Mouse (Mus musculus) kidney, postnatal 25 days (tissue): ENCODE measurements around the gene Tpr.

Experiments
- DNase-seq, 2 experiments: peaks; one replicate each; pipeline ENCODE4 v3.0.0; 2021; ENCODE audit warnings: mixed read lengths in 2 of 2

Tpr gene

DNA sequence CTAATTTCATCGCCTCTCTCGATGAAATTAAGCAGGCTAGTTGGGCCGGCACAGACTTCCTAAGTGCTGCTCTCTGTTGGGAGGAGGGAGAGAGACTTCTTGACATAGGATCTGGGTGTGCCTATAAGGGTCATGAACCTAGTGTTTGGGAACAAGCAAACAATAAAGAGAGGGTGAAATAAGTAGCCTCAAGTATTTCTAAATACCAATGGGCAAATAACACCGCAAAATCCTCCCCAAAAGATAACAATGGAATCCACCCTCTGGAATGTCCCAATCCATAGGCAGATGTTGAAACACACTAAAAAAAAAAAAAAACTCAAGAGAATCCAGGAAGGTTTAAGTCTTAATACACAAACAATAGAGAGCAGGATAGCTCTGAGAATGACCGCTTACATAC lies 70.4 kb downstream of the Tpr start:
- no peak for DNase-seq

DNA sequence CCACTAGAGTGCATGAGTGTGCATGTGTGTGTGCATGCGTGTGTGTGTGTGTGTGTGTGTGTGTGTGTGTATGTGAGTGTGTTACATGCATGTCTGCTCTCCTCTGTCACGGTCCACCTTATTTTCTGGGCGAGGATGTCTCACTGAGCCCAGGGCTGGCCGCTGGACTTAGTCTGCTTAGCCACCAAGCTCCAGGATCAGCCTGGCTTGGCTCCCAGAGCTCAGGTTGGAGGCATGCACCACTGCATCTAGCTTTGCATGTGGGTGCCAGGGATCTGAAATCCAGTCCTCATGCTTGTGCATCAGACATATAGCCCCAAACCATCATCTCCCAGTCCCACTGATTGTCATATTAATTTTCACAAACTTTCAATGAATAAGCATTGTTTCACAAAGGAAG lies 71.1 kb downstream of the Tpr start:
- DNase-seq: no peak

DNA sequence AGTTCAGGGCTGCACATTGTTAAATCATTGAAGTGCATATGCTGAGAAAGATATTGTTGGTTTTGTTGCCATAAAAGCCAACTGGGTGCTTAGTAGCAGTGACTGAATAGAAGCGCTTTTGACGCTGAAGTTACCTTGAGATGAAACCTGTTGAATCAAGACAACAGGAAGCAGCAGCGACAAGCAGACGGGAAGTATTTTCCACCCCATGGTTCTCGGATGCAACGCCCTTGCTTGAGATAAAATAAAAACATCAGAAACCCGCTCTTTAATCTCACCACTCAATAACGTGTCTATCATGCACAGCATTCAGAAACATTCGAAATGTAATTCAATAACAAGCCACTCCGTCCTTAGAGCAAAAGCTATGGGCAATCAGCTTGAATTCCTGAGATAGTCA lies 72.7 kb downstream of the Tpr start:
- no peak for DNase-seq

GRCm38 (mm10) chr1:150466132-150466531 lies 73.5 kb downstream of the Tpr start, which contains the start of gene Prg4:
Gene Prg4 (minus strand): TSS chr1:150466165.
- DNase-seq: no peak

DNA sequence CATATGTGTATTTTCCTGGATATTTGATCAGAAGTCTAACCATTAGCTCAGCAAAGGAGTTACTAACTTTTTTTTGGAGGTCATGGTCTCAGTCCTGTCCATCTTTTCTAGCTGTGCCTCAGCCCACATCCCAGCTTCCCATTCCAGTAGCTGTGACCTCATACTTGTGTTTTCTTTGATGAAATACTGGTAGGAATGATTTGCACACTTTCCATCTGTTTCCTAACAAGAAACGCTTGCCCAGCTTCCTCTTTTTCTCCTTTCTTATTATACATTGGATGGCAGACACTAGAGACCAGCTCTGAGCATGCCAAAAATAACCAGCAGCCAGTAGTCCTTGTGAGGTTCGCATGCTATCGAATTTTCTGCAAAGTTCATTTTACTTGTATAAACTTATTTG lies 77.4 kb downstream of the Tpr start:
- DNase-seq: no peak

- DNase-seq: no peak
Observed at GRCm38 (mm10) chr1:150472525-150472924, 79.9 kb downstream of the Tpr start.

DNA sequence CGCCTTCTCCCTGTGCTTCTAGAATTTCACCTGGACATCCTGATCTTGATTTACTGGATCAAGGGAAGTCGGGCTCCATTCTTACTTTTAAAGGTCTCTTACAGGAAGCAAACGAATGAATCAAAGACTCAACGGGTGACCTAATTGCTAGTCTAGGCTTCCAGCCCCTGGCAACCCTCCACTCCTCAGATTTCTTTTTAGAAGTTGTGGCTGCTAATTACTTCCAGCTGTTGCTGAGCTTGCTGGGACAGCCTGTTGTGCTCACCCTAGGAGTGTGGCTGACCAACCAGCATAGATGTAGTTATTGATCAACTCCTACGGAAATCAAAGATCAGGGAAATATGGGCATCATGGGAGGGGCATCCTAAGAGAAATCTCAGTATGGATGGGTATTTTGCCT lies 88.0 kb downstream of the Tpr start:
- peak in 1 of 2 experiments; percentile 17 for DNase-seq

- no peak for DNase-seq
Observed at GRCm38 (mm10) chr1:150489148-150489547, 96.5 kb downstream of the Tpr start.

GRCm38 (mm10) chr1:150496626-150497302 lies 104.1 kb downstream of the Tpr start:
- no peak for DNase-seq

DNA sequence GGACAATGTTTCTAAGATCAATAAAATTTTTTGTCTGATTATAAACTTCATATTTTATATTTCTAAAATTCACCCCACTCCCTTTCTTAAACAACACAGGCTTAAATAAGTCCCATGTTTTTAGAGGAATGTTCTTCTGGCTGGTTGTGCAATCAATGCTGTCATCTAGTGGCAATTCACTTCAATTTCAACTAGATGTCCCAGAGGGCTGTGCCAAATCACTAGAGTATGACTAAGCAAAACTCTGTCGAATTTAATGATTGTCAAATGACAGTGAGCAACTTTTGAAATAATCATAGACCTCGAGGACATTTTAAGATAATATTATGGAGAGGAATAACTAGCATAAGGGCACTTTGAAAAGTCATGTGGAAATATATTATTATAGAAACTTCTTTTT lies 105.1 kb downstream of the Tpr start:
- DNase-seq: peak in 1 of 2 experiments; percentile 36

GRCm38 (mm10) chr1:150498177-150498576 lies 105.5 kb downstream of the Tpr start:
- DNase-seq: no peak
